Mouse (Mus musculus) thymus, postnatal 4 days (tissue): Measurements from ENCODE around the gene Crip3.

Experiments used
- DNase-seq: peaks from one replicate; pipeline ENCODE4 v3.0.0; 2021

Crip3 gene

GRCm38 (mm10) chr17:46457791-46458190 is 29.1 kb downstream of the Crip3 start:
- peak; percentile 80 for DNase-seq

- DNase-seq = no peak
Measured at GRCm38 (mm10) chr17:46458439-46458838, 29.7 kb downstream of the Crip3 start.

GRCm38 (mm10) chr17:46460673-46461072 is 31.9 kb downstream of the Crip3 start:
- peak; percentile 72 for DNase-seq

- DNase-seq = no peak
Measured at GRCm38 (mm10) chr17:46461347-46461746, 32.6 kb downstream of the Crip3 start.

GRCm38 (mm10) chr17:46462226-46462625 is 33.5 kb downstream of the Crip3 start:
- no peak for DNase-seq

- no peak for DNase-seq
Measured at GRCm38 (mm10) chr17:46467830-46468229, 39.1 kb downstream of the Crip3 start.

- peak; percentile 59 for DNase-seq
Measured at GRCm38 (mm10) chr17:46476601-46477000, 47.9 kb downstream of the Crip3 start.

GRCm38 (mm10) chr17:46477286-46477685 is 48.6 kb downstream of the Crip3 start:
- peak; percentile 27 for DNase-seq
